Mouse (Mus musculus) bone marrow macrophage, adult 2 months (primary cell): ENCODE measurements at regions not wholly inside any gene's neighbourhood (a gene's known extent, or its start where the extent isn't known, plus 50 kb on each side); places are given as distances from the start of the nearest gene placed in this dataset.

Experiments
- CTCF ChIP-seq: IDR thresholded peaks from 2 replicates; pipeline ENCODE4 v1.5.1; 2012; ENCODE audit warnings: low read depth, mild to moderate bottlenecking, low read length, moderate library complexity
- POLR2A ChIP-seq: IDR thresholded peaks from 2 replicates; pipeline ENCODE4 v1.6.1; 2012; ENCODE audit warnings: mild to moderate bottlenecking, low read depth, low read length, borderline replicate concordance

DNA sequence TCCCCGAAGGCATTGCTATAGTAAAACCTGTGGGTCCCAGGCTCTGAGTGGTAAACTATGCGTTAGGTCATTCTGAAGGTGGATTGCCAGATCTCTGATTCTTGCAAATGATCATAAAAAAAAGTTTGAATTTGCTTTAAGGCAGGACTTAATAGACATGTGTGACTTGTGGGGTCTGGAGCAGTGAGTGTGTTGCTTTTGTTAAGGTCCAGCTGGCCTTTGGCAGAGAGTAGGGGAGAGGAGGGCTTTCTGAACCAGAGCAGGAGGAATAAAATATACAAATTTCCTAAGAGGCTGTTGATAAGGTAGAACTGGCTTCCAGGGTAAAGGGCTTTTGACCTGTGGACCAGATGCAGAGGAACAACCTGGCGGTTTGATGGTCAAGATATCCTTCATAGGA lies 69.0 kb downstream of the Foxb1 start:
- TF ChIP-seq POLR2A (no peak), CTCF (no peak)
